Mouse (Mus musculus) CH12F3 (cell line): ENCODE data around the gene March4.

ENCODE experiments used
- in situ Hi-C: fragments of 300-500 bp; cut with MboI; formaldehyde crosslinking; loops from 2 replicates; pipeline ENCODE4 v1.14.3; 2020; ENCODE audit warnings: low sequenced_read_pairs

Gene March4

DNA sequence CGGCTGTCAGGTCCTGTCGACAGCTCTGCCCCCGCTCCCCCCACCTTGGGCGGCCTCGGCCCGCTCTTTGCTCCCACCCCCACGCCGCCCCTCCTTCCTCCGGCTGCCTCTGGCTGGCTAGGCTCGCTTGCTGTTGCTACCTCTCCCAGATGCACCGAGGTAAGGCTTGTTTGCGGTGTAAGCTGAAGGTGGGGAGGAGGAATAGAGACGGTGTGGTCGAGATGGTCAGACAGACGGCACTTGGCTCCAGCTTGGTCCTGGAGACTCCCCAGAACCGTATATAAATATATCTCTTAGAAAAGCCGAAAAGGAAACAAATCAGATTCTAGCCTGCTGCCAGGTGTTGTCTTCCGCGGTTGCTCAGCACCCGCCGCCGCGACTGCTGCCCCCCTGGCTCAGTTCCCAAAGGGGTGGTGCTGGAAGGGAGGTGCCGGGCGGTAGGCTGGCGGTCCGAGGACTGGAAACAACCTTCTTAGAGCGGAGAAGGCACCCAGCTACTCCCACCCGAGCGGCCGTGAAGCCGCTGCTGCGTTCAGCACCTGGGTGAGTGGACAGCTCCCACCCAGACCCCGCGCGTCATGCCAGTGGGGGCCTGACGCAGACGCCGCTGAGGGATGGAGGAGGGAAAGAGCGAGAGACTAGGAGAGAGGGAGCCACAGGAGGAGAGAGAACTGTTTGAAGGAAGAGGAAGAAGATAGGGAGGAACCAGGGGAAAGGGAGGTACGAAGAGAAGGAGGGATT is at the start of gene March4:
March4 (minus strand) TSS at position 320 of the 741 bp plus-strand sequence.
- in situ Hi-C loops = no loop called here

DNA sequence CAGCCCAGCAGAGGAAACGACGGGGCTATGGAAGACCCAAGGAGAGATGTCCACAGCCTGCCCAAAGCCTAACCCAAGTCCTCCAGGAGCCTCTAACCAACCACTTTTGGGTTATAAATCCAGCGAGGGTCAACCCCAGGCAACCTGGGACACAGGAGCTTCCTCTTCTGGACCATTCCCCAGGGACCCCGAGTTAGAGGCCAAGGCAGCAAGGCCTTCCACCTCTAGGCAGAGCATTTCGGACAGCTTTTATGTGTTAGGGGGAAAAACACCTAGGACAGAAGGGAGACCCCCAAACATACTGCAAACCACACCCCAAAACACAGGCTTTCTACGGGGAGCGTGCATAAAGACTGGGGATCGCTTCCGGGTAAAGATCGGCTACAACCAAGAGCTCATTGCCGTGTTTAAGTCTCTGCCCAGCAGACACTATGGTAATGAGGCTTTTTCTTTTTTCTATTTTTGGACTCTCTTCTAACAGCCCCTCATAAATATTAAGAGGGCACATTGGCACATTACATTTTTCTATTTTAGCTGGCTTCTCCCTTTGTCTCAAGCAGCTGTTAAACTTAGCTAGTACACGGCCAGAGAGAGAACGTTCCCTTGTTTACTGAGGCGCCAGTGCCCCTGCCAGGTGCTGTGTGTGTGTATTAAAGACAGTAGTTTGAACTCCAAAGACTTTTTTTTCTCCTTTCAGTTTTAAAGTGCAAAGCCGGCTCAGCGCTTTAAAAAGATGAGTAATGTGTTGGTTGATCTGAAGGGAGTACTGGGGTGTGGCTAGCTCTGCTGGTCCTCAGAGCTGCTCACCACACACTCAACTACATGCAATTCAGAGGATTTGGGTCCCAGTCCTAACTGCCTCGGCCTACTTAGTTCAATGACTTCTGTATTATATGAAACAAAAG is 49.5 kb upstream of the March4 start:
- in situ Hi-C loops = no loop called here

- in situ Hi-C loops = no loop called here
Measured at GRCm38 (mm10) chr1:72583906-72584305, 47.2 kb upstream of the March4 start.

DNA sequence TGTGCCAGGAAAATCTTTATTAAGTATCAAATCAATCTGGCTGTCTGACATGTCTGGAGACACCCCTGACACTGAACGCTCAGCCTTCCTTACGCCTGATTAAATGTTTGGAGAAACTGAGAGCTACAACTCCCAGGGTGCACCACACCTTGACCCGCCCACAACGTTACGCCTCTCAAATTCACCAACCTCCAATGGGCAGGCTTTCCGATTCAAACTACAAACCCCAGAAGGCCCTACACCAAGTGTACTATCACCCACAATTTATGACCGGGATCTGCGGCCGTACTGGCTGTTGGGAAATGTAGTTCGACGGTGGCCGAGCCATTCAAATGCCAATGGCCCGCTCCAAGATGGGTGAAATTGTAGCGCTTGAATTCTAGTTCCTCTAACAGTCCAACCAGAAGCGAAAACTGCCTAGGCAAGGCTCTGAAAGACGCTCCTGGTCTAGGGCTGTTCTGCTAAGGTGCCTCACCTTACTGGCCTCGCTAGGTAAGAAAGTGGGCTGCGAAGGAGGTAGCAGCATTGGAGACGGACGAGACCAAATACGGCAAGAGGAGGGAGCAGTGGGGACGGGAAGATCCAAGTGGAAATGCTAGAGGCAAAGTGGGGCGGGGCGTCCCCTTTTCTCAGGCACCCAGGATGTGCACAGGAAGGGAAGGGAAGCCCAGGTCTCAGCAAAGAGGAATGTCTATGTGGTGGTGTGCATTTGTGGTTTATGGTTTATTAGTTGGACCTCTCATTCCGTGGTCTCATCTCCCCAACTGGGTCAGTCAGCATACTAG is 46.4 kb upstream of the March4 start, which contains the start of gene Smarcal1:
Smarcal1 (plus strand) TSS at position 305 of the 785 bp plus-strand sequence.
- in situ Hi-C loops = no loop called here

GRCm38 (mm10) chr1:72578806-72579205 is 42.1 kb upstream of the March4 start:
- in situ Hi-C loops = no loop called here

DNA sequence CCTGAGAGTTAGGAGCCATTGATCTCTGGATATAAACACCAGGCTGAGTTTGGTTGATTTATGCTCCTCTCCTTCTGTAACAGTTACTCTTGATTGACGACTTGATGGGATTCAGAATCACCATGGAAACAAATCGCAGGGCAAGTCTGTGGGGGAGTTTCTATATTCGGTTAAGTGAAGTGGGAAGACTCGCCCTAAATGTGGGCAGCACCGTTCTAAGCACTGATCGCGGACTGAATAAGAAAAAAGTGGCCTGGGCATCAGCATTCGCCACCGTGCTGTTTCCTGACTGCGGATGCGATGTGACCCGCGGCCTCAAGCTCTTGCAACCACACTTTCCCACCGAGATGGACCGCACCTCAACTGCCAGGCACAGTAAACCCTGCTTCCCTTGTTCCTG is 41.6 kb upstream of the March4 start:
- in situ Hi-C loops = no loop called here

DNA sequence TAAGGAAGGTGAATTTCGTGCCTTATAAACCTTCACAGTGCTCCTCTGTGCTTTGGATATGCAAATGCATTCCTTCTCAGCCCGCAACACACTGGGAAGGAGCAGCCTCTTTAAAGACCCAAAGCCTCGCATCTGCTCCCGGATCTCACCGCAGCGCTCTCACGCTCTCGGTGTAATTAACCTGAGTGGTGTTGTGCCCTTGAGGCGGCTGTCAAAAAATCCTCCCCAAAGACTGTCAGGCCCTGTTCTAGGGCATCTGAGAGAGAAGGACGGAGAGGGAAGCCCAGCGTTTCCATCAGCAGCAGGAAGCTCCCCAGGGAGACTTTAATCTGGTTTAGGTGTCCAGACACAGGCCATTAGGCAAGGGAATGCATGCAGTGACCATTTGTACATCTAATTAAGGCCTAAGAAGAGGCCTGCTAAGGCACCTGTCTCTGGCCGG is 40.8 kb upstream of the March4 start:
- in situ Hi-C loops = no loop called here

DNA sequence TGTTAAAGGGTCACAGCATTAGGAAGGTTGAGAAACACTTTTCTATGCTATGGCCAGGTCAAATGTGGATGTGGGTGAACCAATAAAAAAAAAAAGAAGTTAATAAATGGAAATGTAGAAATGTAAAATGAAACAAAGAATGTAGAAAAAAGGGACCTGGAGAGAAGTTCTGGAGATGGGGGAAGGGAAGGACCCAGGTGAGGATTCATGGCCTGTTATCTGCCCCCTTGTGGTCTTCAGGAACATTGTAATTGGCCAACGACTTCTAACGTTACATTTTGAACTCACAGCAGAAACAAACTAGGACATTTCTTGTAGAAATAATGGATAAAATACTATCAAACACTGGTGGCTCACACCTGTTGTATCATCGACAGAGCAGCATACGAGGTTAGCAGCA is 38.4 kb upstream of the March4 start:
- in situ Hi-C loops = no loop called here

DNA sequence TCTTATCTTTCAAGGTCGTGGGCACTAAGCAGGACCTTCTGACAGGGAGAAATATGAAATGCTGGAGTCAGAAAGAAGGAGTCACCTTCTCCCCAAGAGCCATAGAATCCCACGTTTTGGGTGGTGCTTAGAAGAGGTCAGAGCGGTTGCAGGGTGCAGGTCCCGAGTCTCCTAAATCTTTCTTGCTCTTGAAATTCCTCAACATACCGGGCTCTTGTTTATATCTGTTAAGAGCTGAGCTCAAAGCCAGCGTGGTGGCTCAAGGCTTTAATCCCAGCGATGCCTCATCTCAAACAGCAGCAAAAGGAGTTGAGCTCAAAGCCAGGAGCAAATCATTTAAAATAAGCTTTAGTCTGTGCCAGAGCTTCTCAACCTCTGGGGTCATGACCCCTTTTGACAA is 37.9 kb upstream of the March4 start:
- in situ Hi-C loops = no loop called here

GRCm38 (mm10) chr1:72574047-72574446 is 37.3 kb upstream of the March4 start:
- in situ Hi-C loops = no loop called here

- in situ Hi-C loops = no loop called here
Measured at GRCm38 (mm10) chr1:72568725-72569124, 32.0 kb upstream of the March4 start.

DNA sequence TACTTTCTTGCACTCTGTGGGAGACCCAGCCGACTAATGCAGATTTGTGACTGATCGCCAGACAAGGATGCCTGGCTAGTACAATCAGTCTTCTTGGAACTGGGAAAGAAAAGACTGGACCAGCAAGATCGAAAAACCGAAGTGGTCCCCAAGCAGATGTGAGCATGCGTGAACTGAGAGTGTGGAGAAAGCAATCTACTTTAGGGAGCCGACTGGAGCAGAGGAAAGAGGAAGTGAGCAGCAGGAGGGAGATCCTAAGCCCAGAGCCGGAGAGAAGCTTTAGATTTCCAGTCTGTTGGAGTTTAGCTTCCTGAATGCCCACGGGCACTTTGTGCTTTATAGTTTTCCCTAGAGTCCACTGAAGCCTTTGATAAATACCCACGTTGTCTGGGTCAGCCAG is 30.3 kb upstream of the March4 start:
- in situ Hi-C loops = no loop called here

GRCm38 (mm10) chr1:72564334-72564962 is 27.7 kb upstream of the March4 start:
- in situ Hi-C loops = no loop called here

GRCm38 (mm10) chr1:72558625-72559024 is 21.9 kb upstream of the March4 start:
- in situ Hi-C loops = no loop called here

DNA sequence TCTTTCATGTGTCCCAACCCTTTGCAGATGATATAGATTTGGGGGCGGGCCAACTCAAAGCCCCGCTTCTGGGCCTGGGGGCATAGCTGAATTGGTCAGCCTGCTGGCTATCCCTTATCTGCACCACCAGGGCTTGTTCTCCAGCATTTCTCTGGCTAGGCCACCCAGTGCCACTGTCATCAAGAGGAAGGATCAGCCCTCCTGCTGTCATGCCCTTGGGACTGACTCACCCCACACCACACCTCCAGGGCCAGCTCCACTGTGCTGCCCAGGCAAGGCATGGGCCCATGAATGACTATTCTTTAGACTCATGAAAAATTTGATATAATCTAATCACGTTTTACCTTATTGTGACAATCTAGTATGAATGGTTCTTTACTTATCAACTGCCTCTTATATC is 19.7 kb upstream of the March4 start:
- in situ Hi-C loops = no loop called here

DNA sequence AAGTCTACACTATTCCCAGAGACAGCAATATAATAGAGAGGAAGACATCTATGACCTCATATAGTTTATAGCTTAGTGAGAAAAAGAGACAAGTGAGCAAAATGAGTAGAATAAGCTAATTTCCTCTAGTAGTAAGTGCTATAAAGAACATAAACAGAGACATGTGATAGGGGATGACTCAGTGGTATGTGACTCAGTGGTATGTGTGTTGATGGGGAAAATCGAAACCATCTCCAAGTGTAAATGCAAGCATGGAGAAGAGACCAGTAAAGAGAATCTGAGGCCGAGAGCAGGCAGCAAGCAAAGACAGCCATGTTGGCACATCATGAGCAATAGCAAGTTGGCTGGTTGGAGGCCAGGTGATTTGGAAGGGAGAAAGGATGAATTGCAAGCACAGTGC is 13.6 kb upstream of the March4 start:
- in situ Hi-C loops = no loop called here

GRCm38 (mm10) chr1:72538266-72538665 is 1.5 kb upstream of the March4 start:
- in situ Hi-C loops = no loop called here

DNA sequence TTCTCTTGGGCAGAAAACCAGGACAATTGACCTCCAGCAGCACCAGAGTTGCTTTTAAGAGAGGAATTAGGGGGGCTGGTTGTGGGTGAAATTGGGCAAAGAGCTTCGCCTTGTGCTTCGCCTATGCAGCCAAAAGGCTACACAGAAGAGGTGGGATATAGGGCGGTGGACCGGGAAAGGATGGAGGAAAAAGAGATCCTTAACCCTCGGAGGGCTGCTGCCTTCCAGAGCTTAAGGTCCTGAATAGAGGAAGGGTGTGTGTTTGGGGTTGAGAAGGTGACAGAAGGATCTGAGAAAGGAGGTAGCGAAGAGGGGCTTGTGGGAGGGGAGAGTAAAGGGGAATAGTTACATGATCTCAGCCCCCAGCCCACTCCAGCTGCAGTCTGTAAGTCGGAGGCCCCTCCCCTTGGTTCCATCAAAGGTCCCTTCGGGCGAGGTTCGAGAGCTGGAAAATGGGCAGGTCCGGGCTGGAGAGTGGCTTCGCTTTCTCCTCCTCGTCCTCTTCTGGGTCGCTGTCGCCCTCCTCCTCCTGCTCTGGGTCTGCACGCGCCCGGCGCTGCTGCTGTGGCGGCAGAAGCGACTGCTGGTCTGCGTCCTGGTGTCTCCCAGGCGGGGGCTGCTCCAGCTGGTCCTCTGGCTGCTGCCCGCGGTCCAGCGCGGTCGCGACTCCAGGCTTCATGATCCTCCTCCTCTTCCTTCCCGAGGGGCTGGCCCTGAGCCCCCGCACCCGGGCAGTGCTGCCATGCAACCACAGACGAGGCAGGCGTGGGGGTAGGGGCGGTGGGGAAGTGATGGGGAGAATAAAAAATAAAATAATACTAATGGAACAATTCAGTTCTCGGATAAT is 782 bp downstream of the March4 start:
- in situ Hi-C loops = no loop called here

DNA sequence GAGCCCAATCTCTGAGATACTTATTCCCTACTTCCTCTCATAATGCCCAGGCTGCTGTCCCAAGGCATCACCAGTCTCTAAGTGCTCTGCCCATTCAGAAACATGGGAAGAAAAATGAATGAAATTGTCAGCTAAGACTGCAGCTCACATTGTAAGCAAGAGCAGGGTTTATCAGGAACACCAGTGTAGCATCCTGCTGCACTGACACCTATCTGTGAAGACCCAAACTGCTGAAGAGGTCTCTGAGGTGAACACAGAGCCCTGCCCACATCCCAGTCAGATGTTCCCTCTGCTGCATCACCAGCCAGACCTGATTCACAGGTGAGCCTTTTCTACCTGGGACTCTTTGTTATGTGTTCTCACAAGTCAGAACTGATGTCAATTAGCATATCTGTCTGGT is 3.3 kb downstream of the March4 start:
- in situ Hi-C loops = no loop called here

DNA sequence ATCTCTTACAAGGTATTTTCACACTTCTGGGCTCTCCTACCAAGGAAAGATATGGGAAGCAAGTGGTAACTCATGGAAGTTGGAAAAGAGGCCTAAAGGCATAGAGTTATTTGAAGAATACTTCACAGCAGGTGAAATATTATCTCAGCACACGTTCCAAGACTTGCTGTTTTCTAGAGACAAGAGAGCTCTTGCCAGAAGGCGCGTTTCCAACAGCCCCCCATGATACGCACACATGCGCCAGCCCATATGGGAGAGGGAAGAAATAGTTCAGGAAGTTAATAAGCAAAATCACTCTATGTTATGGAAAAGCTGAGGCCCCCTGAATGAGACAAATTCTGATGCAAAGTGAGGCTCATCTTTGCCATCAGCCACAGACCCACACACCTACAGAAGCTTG is 3.8 kb downstream of the March4 start:
- in situ Hi-C loops = no loop called here
